Mouse (Mus musculus) limb, embryonic 11.5 days (tissue): ENCODE measurements around the gene Cradd. TPM values are rescaled to one million over a fixed set of nuclear protein-coding genes. Genes with fewer than 3 reads are reported as not detected.

Experiments used
- ATAC-seq: fragments of 200-750 bp; cut with Nextera tagmentation; 2 replicates; pipeline ENCODE4 v1.8.0; 2017; ENCODE audit warnings: low read depth; ENCODE audit not compliant: insufficient number of reproducible peaks, low FRiP score, low TSS enrichment
- DNase-seq: peaks from one replicate; pipeline ENCODE4 v3.0.0-alpha.2; 2015; ENCODE audit warnings: low spot score
- H3K27ac ChIP-seq: fragments of 300-500 bp; sonication (generic); replicated peaks from 2 replicates; pipeline ENCODE4 v1.5.1; 2014; ENCODE audit warnings: low read depth, mild to moderate bottlenecking, low read length
- H3K27me3 ChIP-seq: fragments of 300-500 bp; sonication (generic); 2 replicates; pipeline ENCODE4 v1.6.1; 2014; ENCODE audit warnings: mild to moderate bottlenecking, low read length, mixed read lengths; ENCODE audit not compliant: control insufficient read depth, insufficient read depth
- H3K36me3 ChIP-seq: fragments of 300-500 bp; sonication (generic); 2 replicates; pipeline ENCODE4 v1.6.1; 2014; ENCODE audit warnings: mild to moderate bottlenecking, low read length, moderate library complexity, mixed read lengths; ENCODE audit not compliant: control insufficient read depth, insufficient read depth
- H3K4me1 ChIP-seq: fragments of 300-500 bp; sonication (generic); 2 replicates; pipeline ENCODE4 v1.6.1; 2014; ENCODE audit warnings: low read length, mixed read lengths; ENCODE audit not compliant: control insufficient read depth, insufficient read depth
- H3K4me2 ChIP-seq: fragments of 300-500 bp; sonication (generic); 2 replicates; pipeline ENCODE4 v1.6.1; 2014; ENCODE audit warnings: low read depth, mild to moderate bottlenecking, moderate library complexity; ENCODE audit not compliant: severe bottlenecking
- H3K4me3 ChIP-seq: fragments of 300-500 bp; sonication (generic); 2 replicates; pipeline ENCODE4 v1.5.1; 2014; ENCODE audit warnings: low read depth, low read length
- H3K9ac ChIP-seq: fragments of 300-500 bp; sonication (generic); 2 replicates; pipeline ENCODE4 v1.6.1; 2014; ENCODE audit warnings: mild to moderate bottlenecking, low read length
- H3K9me3 ChIP-seq: fragments of 300-500 bp; sonication (generic); 2 replicates; pipeline ENCODE4 v1.6.1; 2016; ENCODE audit warnings: low read length; ENCODE audit not compliant: control insufficient read depth
- WGBS: fragments of 180-500 bp; shearing (Covaris S2); extraction: QIAGEN DNeasy Blood & Tissue Kit; methylation state at CpG from one replicate; pipeline ENCODE4 v1.1.7; 2014; 5-methylcytosine and 5-hydroxymethylcytosine counted together
- polyA plus RNA-seq: library from polyadenylated mRNA; unstranded; fragments of >200 nt; fragmentation: Nextera tagmentation; extraction: Ambion mirVana; gene quantifications from 2 replicates; pipeline ENCODE4 v1.2.1, GENCODE M21; 2014

Cradd gene
- polyA plus RNA-seq, 1 experiment from 2014 or later, result 13.4 TPM

DNA sequence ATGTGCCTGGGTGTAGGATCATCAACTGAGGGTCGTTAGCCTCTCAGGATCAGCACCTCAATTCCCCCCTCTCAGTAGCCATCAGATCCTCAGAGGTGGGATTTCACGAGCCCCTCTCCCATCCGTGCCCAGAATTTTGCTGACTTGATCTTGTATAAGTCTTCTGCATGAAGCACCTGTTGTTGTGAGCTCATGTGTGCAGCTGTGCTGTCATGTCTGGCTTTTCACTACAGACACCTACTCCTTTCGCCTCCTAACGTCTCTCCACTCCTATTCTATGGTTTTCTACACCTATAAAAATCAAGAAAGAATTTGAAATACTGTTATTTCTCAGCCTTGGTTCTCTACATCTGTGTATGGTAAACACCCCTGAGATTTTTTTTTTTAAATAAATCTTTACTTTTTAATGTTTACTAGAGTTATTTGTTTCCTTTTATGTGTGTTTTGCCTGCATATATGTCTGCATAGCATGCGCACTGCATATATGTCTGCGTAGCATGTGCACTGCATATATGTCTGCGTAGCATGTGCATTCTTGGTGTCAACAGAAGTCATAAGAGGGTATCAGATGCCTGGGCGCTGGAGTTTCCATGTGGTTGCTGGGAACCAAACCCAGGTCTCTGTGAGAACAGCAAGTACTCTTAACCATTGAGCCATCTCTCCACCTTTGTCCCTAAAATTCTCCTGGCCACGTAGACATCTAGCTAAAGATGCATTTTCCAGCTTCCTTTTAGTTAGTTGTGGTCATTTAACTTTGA, 19.1 kb upstream of the Cradd start:
- Histone ChIP-seq H3K36me3 (no peaks in the 10 kb centered on the region), H3K9ac (no peak overlapping the region), H3K4me1 (no peaks in the 10 kb centered on the region), H3K27me3 (no peaks in the 10 kb centered on the region), H3K9me3 (no peaks in the 10 kb centered on the region), H3K27ac (no peak overlapping the region), H3K4me3 (no peak overlapping the region), H3K4me2 (no peak overlapping the region)
- no peak for ATAC-seq
- WGBS, result 85% methylated on average over 10 of the region's 10 CpGs
- DNase-seq, result no peak

GRCm38 (mm10) chr10:95340676-95341075, 16.7 kb upstream of the Cradd start:
- H3K27ac ChIP-seq, result no peak overlapping the region
- no peak overlapping the region for H3K4me2 ChIP-seq
- DNase-seq (no peak), ATAC-seq (no peak)
- no peaks in the 10 kb centered on the region for H3K36me3 ChIP-seq
- 86% methylated on average over 4 of the region's 4 CpGs for WGBS
- H3K27me3 ChIP-seq, result no peaks in the 10 kb centered on the region
- H3K9ac ChIP-seq, result no peak overlapping the region
- H3K4me1 ChIP-seq, result no peaks in the 10 kb centered on the region
- H3K4me3 ChIP-seq, result no peak overlapping the region
- H3K9me3 ChIP-seq, result no peaks in the 10 kb centered on the region

DNA sequence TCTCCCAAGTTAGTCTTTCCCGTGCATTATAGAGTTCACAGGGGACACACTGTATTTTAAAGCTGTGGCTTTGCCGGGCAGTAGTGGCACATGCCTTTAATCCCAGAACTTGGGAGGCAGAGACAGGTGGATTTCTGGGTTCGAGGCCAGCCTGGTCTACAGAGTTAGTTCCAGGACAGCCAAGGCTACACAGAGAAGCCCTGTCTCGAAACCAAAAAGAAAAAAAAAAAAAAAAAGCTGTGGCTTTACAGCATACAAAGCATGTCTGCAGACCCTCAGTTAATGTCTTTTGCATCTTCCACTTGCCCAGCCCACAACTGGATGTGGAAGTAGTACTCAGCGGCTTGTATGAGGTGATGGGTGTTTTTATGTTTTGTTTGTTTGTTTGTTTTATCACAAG, 13.7 kb upstream of the Cradd start:
- ATAC-seq (no peak), DNase-seq (no peak)
- WGBS, result 83% methylated on average over 5 of the region's 5 CpGs
- no peak overlapping the region for H3K4me2 ChIP-seq
- H3K9me3 ChIP-seq, result no peaks in the 10 kb centered on the region
- H3K36me3 ChIP-seq, result no peaks in the 10 kb centered on the region
- H3K4me3 ChIP-seq, result no peak overlapping the region
- H3K4me1 ChIP-seq, result no peaks in the 10 kb centered on the region
- H3K27me3 ChIP-seq, result no peaks in the 10 kb centered on the region
- H3K27ac ChIP-seq, result no peak overlapping the region
- no peak overlapping the region for H3K9ac ChIP-seq

GRCm38 (mm10) chr10:95336781-95337544, 13.0 kb upstream of the Cradd start:
- ATAC-seq, result no peak
- H3K9ac ChIP-seq, result no peak overlapping the region
- no peak overlapping the region for H3K4me3 ChIP-seq
- no peaks in the 10 kb centered on the region for H3K36me3 ChIP-seq
- no peaks in the 10 kb centered on the region for H3K4me1 ChIP-seq
- no peak for DNase-seq
- no peak overlapping the region for H3K4me2 ChIP-seq
- no peak overlapping the region for H3K27ac ChIP-seq
- WGBS, result 48% methylated on average over 4 of the region's 4 CpGs
- no peaks in the 10 kb centered on the region for H3K27me3 ChIP-seq
- no peaks in the 10 kb centered on the region for H3K9me3 ChIP-seq

GRCm38 (mm10) chr10:95334826-95335225, 10.9 kb upstream of the Cradd start:
- Histone ChIP-seq H3K27ac (no peak overlapping the region), H3K9ac (no peak overlapping the region), H3K4me3 (no peak overlapping the region), H3K36me3 (no peaks in the 10 kb centered on the region), H3K4me2 (no peak overlapping the region), H3K27me3 (no peaks in the 10 kb centered on the region), H3K4me1 (no peaks in the 10 kb centered on the region), H3K9me3 (no peaks in the 10 kb centered on the region)
- DNase-seq, result no peak
- ATAC-seq, result no peak
- WGBS, result 74% methylated on average over 1 of the region's 1 CpGs

- no peak overlapping the region for H3K27ac ChIP-seq
- no peaks in the 10 kb centered on the region for H3K9me3 ChIP-seq
- H3K4me3 ChIP-seq, result no peak overlapping the region
- H3K9ac ChIP-seq, result no peak overlapping the region
- no peaks in the 10 kb centered on the region for H3K4me1 ChIP-seq
- no peak for ATAC-seq
- DNase-seq, result no peak
- H3K36me3 ChIP-seq, result no peaks in the 10 kb centered on the region
- no peak overlapping the region for H3K4me2 ChIP-seq
- 84% methylated on average over 3 of the region's 3 CpGs for WGBS
- H3K27me3 ChIP-seq, result no peaks in the 10 kb centered on the region
Observed at GRCm38 (mm10) chr10:95332596-95332995, 8.7 kb upstream of the Cradd start.

- no peaks in the 10 kb centered on the region for H3K4me1 ChIP-seq
- WGBS, result 86% methylated on average over 9 of the region's 9 CpGs
Observed at GRCm38 (mm10) chr10:95330375-95331363, 6.7 kb upstream of the Cradd start.

DNA sequence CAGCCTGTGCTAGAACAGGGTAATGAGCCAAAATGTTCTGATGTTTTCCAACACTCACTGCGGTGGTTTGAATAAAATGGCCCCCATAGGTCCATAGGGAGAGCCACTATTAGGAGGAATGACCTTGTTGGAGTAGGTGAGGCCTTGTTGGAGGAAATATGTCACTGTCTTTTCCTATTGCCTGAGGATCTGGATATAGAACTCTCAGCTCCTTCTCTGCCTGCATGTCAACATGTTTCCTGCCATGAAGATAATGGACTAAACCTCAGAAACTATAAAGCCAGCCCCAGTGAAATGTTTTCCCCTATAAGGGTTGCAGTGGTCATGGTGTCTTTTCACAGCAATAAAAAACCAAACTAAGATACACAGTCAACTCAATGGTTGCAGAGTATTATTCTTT, 6.0 kb upstream of the Cradd start:
- Histone ChIP-seq H3K4me2 (no peak overlapping the region), H3K9me3 (no peaks in the 10 kb centered on the region), H3K4me1 (no peaks in the 10 kb centered on the region), H3K36me3 (no peaks in the 10 kb centered on the region), H3K4me3 (no peak overlapping the region), H3K27me3 (no peaks in the 10 kb centered on the region), H3K9ac (no peak overlapping the region), H3K27ac (no peak overlapping the region)
- 92% methylated on average over 1 of the region's 1 CpGs for WGBS
- no peak for DNase-seq
- ATAC-seq, result no peak

More at GRCm38 (mm10) chr10:95330375-95331363, 6.7 kb upstream of the Cradd start:
- DNase-seq (no peak), ATAC-seq (no peak)
- Histone ChIP-seq H3K4me3 (no peak overlapping the region), H3K9me3 (no peaks in the 10 kb centered on the region), H3K9ac (no peak overlapping the region), H3K27me3 (no peaks in the 10 kb centered on the region), H3K27ac (no peak overlapping the region), H3K36me3 (no peaks in the 10 kb centered on the region), H3K4me2 (no peak overlapping the region)
